Mouse (Mus musculus) MEL (cell line): ENCODE results near the gene Nat8f1. TPM values are rescaled to one million over a fixed set of nuclear protein-coding genes. Genes with fewer than 3 reads are reported as not detected.
"Not testable (repeated sequence)": the region's sequence is repeated elsewhere in the genome, so short reads cannot be mapped to it uniquely, and the experiment has no call there.

ENCODE experiments used
- DNase-seq: peaks from one replicate; pipeline ENCODE4 v3.0.0; 2011; ENCODE audit warnings: low read depth, low spot score
- H3K27ac ChIP-seq: 2 replicates; pipeline ENCODE4 v1.5.1; 2012; ENCODE audit warnings: low read depth, mild to moderate bottlenecking, control low read depth, low read length, moderate library complexity; ENCODE audit not compliant: control insufficient read depth
- H3K27me3 ChIP-seq, 2 experiments: fragments of 150-350 bp in 1 of 2; sonication (generic) in 1 of 2; 2 replicates each; pipeline ENCODE4 v1.6.1; 2012; ENCODE audit warnings: low read length in 2 of 2, mild to moderate bottlenecking in 2 of 2, improper control_type of control experiment in 1 of 2, moderate library complexity in 1 of 2; ENCODE audit not compliant: insufficient read depth in 2 of 2, control insufficient read depth in 1 of 2
- H3K36me3 ChIP-seq, 2 experiments: 2 replicates each; pipeline ENCODE4 v1.6.1; 2012 to 2014; ENCODE audit warnings: low read length in 2 of 2, improper control_type of control experiment in 1 of 2, inconsistent platforms in 1 of 2, mild to moderate bottlenecking in 1 of 2; ENCODE audit not compliant: insufficient read depth in 2 of 2, control insufficient read depth in 1 of 2
- H3K4me1 ChIP-seq, 2 experiments: fragments of 150-350 bp in 1 of 2; sonication (generic) in 1 of 2; 2 replicates each; pipeline ENCODE4 v1.6.1; 2012; ENCODE audit warnings: low read length in 2 of 2, improper control_type of control experiment in 1 of 2, mild to moderate bottlenecking in 1 of 2; ENCODE audit not compliant: insufficient read depth in 2 of 2, control insufficient read depth in 1 of 2
- H3K4me3 ChIP-seq, 2 experiments: fragments of 150-350 bp in 1 of 2; sonication (generic) in 1 of 2; 2 replicates each; pipeline ENCODE4 v1.5.1; 2012; ENCODE audit warnings: low read depth in 2 of 2, low read length in 2 of 2, mild to moderate bottlenecking in 2 of 2, moderate library complexity in 2 of 2, control low read depth in 1 of 2, improper control_type of control experiment in 1 of 2; ENCODE audit not compliant: control insufficient read depth in 1 of 2, insufficient read depth in 1 of 2
- H3K79me2 ChIP-seq: 2 replicates; pipeline ENCODE4 v1.6.1; 2012; ENCODE audit warnings: mild to moderate bottlenecking, low read length, moderate library complexity; ENCODE audit not compliant: control insufficient read depth, poor library complexity, insufficient read depth
- H3K9ac ChIP-seq: 2 replicates; pipeline ENCODE4 v1.6.1; 2012; ENCODE audit warnings: low read depth, mild to moderate bottlenecking, control low read depth, low read length, moderate library complexity; ENCODE audit not compliant: control insufficient read depth, poor library complexity, severe bottlenecking
- H3K9me3 ChIP-seq: fragments of 150-350 bp; sonication (generic); replicated peaks from 2 replicates; pipeline ENCODE4 v1.6.1; 2012; ENCODE audit warnings: mild to moderate bottlenecking, low read length, improper control_type of control experiment, moderate library complexity; ENCODE audit not compliant: insufficient read depth
- BHLHE40 ChIP-seq: IDR thresholded peaks from 2 replicates; pipeline ENCODE4 v1.6.1; 2012; ENCODE audit warnings: low read depth, mild to moderate bottlenecking, inconsistent platforms, low read length, improper control_type of control experiment, borderline replicate concordance
- CHD1 ChIP-seq: IDR thresholded peaks from 2 replicates; pipeline ENCODE4 v1.6.1; 2012; ENCODE audit warnings: low read depth, mild to moderate bottlenecking, inconsistent platforms, low read length, improper control_type of control experiment
- CHD2 ChIP-seq: IDR thresholded peaks from 2 replicates; pipeline ENCODE4 v1.6.1; 2011; ENCODE audit warnings: low read length, improper control_type of control experiment
- E2F4 ChIP-seq: IDR thresholded peaks from 2 replicates; pipeline ENCODE4 v1.6.1; 2011; ENCODE audit warnings: low read depth, low read length, improper control_type of control experiment, borderline replicate concordance
- ELF1 ChIP-seq: IDR thresholded peaks from 2 replicates; pipeline ENCODE4 v1.6.1; 2014; ENCODE audit warnings: low read depth, mild to moderate bottlenecking, inconsistent platforms, low read length, improper control_type of control experiment, moderate library complexity
- ETS1 ChIP-seq: IDR thresholded peaks from 2 replicates; pipeline ENCODE4 v1.6.1; 2012; ENCODE audit warnings: low read depth, mild to moderate bottlenecking, inconsistent platforms, low read length, improper control_type of control experiment, moderate library complexity
- HCFC1 ChIP-seq: IDR thresholded peaks from 2 replicates; pipeline ENCODE4 v1.6.1; 2012; ENCODE audit warnings: low read depth, mild to moderate bottlenecking, inconsistent platforms, low read length, improper control_type of control experiment, moderate library complexity
- JUND ChIP-seq: IDR thresholded peaks from 2 replicates; pipeline ENCODE4 v1.6.1; 2011; ENCODE audit warnings: low read depth, mild to moderate bottlenecking, improper control_type of control experiment, low read length
- MAZ ChIP-seq: IDR thresholded peaks from 2 replicates; pipeline ENCODE4 v1.6.1; 2012; ENCODE audit warnings: low read depth, mild to moderate bottlenecking, inconsistent platforms, low read length, improper control_type of control experiment
- MEF2A ChIP-seq: IDR thresholded peaks from 2 replicates; pipeline ENCODE4 v1.6.1; 2014; ENCODE audit warnings: low read depth, mild to moderate bottlenecking, inconsistent platforms, low read length, improper control_type of control experiment; ENCODE audit not compliant: poor library complexity, insufficient replicate concordance, severe bottlenecking; ENCODE audit errors: extremely low read depth
- MXI1 ChIP-seq: IDR thresholded peaks from 2 replicates; pipeline ENCODE4 v1.6.1; 2011; ENCODE audit warnings: mild to moderate bottlenecking, low read depth, low read length, improper control_type of control experiment
- MYB ChIP-seq: IDR thresholded peaks from 2 replicates; pipeline ENCODE4 v1.6.1; 2011; ENCODE audit warnings: mild to moderate bottlenecking, low read depth, low read length, improper control_type of control experiment
- MYC ChIP-seq: IDR thresholded peaks from 2 replicates; pipeline ENCODE4 v1.6.1; 2011; ENCODE audit warnings: low read depth, mild to moderate bottlenecking, low read length, improper control_type of control experiment, moderate library complexity
- RAD21 ChIP-seq: IDR thresholded peaks from 2 replicates; pipeline ENCODE4 v1.6.1; 2011; ENCODE audit warnings: mild to moderate bottlenecking, low read depth, low read length, improper control_type of control experiment
- SMC3 ChIP-seq: IDR thresholded peaks from 2 replicates; pipeline ENCODE4 v1.6.1; 2011; ENCODE audit warnings: low read depth, low read length, improper control_type of control experiment
- TAL1 ChIP-seq: IDR thresholded peaks from 2 replicates; pipeline ENCODE4 v1.6.1; 2012; ENCODE audit warnings: mild to moderate bottlenecking, inconsistent platforms, low read length, moderate library complexity, mixed read lengths
- UBTF ChIP-seq: IDR thresholded peaks from 2 replicates; pipeline ENCODE4 v1.6.1; 2012; ENCODE audit warnings: low read depth, mild to moderate bottlenecking, inconsistent platforms, low read length, improper control_type of control experiment, moderate library complexity, borderline replicate concordance; ENCODE audit not compliant: insufficient read depth
- USF1 ChIP-seq: IDR thresholded peaks from 2 replicates; pipeline ENCODE4 v1.6.1; 2014; ENCODE audit warnings: low read depth, mild to moderate bottlenecking, inconsistent platforms, low read length, improper control_type of control experiment, moderate library complexity
- ZC3H11A ChIP-seq: IDR thresholded peaks from 2 replicates; pipeline ENCODE4 v1.6.1; 2012; ENCODE audit warnings: low read depth, mild to moderate bottlenecking, inconsistent platforms, low read length, improper control_type of control experiment
- polyA plus RNA-seq, 2 experiments: library from polyadenylated mRNA; stranded (reverse) in 1 of 2; unstranded in 1 of 2; fragments of >175 nt in 1 of 2; fragments of >200 nt in 1 of 2; gene quantifications; 2 replicates each; pipeline versions ENCODE4 v1.2.1 to v1.2.4; 2012; ENCODE audit warnings: low replicate concordance in 2 of 2, low read depth in 1 of 2; ENCODE audit not compliant: insufficient read length in 2 of 2, insufficient read depth in 1 of 2, missing spikeins in 1 of 2
- total RNA-seq: library from RNA; depleted of rRNA; stranded (reverse); fragments of 300-350 nt; gene quantifications from 2 replicates; pipeline ENCODE4 v1.2.3, GENCODE M21; 2012

The Nat8f1 gene
- total and polyA plus RNA-seq, 3 experiments, result 5.7 to 6.9 TPM; not detected in 1

GRCm38 (mm10) chr6:85888961-85889360 lies 26.5 kb downstream of the Nat8f1 start:
- TF ChIP-seq TAL1 (no peak), CHD2 (no peak), JUND (no peak), ETS1 (no peak), MAZ (no peak), MXI1 (no peak), MYB (no peak)
- Histone ChIP-seq H3K27ac (no peak overlapping the region), H3K27me3 (peaks cover 6 to 7% of the 10 kb centered on the region in 2 experiments), H3K36me3 (no peaks in the 10 kb centered on the region), H3K4me1 (no peaks in the 10 kb centered on the region), H3K4me3 (no peak overlapping the region), H3K79me2 (no peaks in the 10 kb centered on the region), H3K9me3 (no peaks in the 10 kb centered on the region), H3K9ac (no peak overlapping the region)
- DNase-seq, result no peak

GRCm38 (mm10) chr6:85884311-85884710 lies 31.2 kb downstream of the Nat8f1 start:
- Histone ChIP-seq H3K4me3 (no peak overlapping the region), H3K36me3 (no peaks in the 10 kb centered on the region)
- DNase-seq, result no peak
- no peak for TF ChIP-seq USF1
- no peak for TF ChIP-seq E2F4
- TF ChIP-seq RAD21, result no peak
- no peak for TF ChIP-seq TAL1
- no peak for TF ChIP-seq CHD1
- no peak for TF ChIP-seq MYB
- no peak for TF ChIP-seq ELF1
- no peak for TF ChIP-seq UBTF
- TF ChIP-seq ETS1, result no peak
- no peak for TF ChIP-seq SMC3
- TF ChIP-seq BHLHE40, result no peak
- TF ChIP-seq CHD2, result no peak
- TF ChIP-seq ZC3H11A, result no peak
- no peak for TF ChIP-seq MEF2A
- TF ChIP-seq MXI1, result no peak
- no peak for TF ChIP-seq HCFC1
- no peak for TF ChIP-seq MYC
- TF ChIP-seq, all 39 proteins: peak for 0
- Histone ChIP-seq H3K27me3 (peaks cover 6 to 7% of the 10 kb centered on the region in 2 experiments), H3K9ac (no peak overlapping the region), H3K9me3 (no peaks in the 10 kb centered on the region), H3K4me1 (no peaks in the 10 kb centered on the region), H3K27ac (no peak overlapping the region), H3K79me2 (no peaks in the 10 kb centered on the region)

GRCm38 (mm10) chr6:85883246-85883645 lies 32.2 kb downstream of the Nat8f1 start:
- not testable (repeated sequence) for H3K27me3 ChIP-seq, H3K9me3 ChIP-seq, H3K4me3 ChIP-seq, H3K9ac ChIP-seq, DNase-seq, H3K36me3 ChIP-seq, H3K4me1 ChIP-seq, H3K79me2 ChIP-seq, H3K27ac ChIP-seq

- H3K27me3 ChIP-seq, H3K9ac ChIP-seq, H3K36me3 ChIP-seq, H3K4me1 ChIP-seq, DNase-seq, H3K27ac ChIP-seq, H3K79me2 ChIP-seq, H3K9me3 ChIP-seq, H3K4me3 ChIP-seq: not testable (repeated sequence)
Measured at GRCm38 (mm10) chr6:85869006-85869405, 46.5 kb downstream of the Nat8f1 start, which contains the start of gene Nat8f2. Gene Nat8f2 (minus strand): TSS chr6:85869158.
